Mouse (Mus musculus) lung, postnatal 25 days (tissue): ENCODE data around the gene Hsh2d.

ENCODE experiments used
- DNase-seq: peaks from one replicate; pipeline ENCODE4 v3.0.0; 2022; ENCODE audit warnings: low spot score

Hsh2d gene

GRCm38 (mm10) chr8:72187793-72188331 lies 1.6 kb upstream of the Hsh2d start:
- no peak for DNase-seq

GRCm38 (mm10) chr8:72190215-72190539 lies 739 bp downstream of the Hsh2d start:
- no peak for DNase-seq

GRCm38 (mm10) chr8:72192065-72192464 lies 2.6 kb downstream of the Hsh2d start:
- DNase-seq, result no peak

GRCm38 (mm10) chr8:72197997-72198396 lies 8.6 kb downstream of the Hsh2d start:
- no peak for DNase-seq

- DNase-seq, result no peak
These were observed 19.1 kb downstream of the Hsh2d start for GRCm38 (mm10) chr8:72208582-72208981.

GRCm38 (mm10) chr8:72210222-72210621 lies 20.8 kb downstream of the Hsh2d start:
- no peak for DNase-seq

GRCm38 (mm10) chr8:72210710-72211109 lies 21.3 kb downstream of the Hsh2d start:
- no peak for DNase-seq

GRCm38 (mm10) chr8:72211846-72212245 lies 22.4 kb downstream of the Hsh2d start:
- DNase-seq, result no peak

- DNase-seq, result no peak
These were observed 23.3 kb downstream of the Hsh2d start, which contains the start of gene Cib3 for GRCm38 (mm10) chr8:72212751-72213150. TSS of gene Cib3 (minus strand) at chr8:72212837.

- no peak for DNase-seq
These were observed 24.1 kb downstream of the Hsh2d start, which contains the start of gene Gm11034 for GRCm38 (mm10) chr8:72213536-72213935. TSS of gene Gm11034 (minus strand) at chr8:72213636.

GRCm38 (mm10) chr8:72215060-72215459 lies 25.6 kb downstream of the Hsh2d start:
- peak; percentile 49 for DNase-seq

GRCm38 (mm10) chr8:72215871-72216270 lies 26.4 kb downstream of the Hsh2d start:
- DNase-seq, result peak; percentile 67

GRCm38 (mm10) chr8:72218781-72219540 lies 29.5 kb downstream of the Hsh2d start:
- DNase-seq, result no peak

- peak; percentile 95 for DNase-seq
These were observed 30.3 kb downstream of the Hsh2d start, which contains the start of gene Fam32a for GRCm38 (mm10) chr8:72219541-72220363. TSS of gene Fam32a (plus strand) at chr8:72219730.

- no peak for DNase-seq
These were observed 31.3 kb downstream of the Hsh2d start for GRCm38 (mm10) chr8:72220758-72221157.

GRCm38 (mm10) chr8:72222656-72223055 lies 33.2 kb downstream of the Hsh2d start:
- DNase-seq, result no peak

GRCm38 (mm10) chr8:72239499-72240402 lies 50.3 kb downstream of the Hsh2d start, which contains the start of gene Ap1m1:
TSS of gene Ap1m1 (plus strand) at chr8:72240018.
- DNase-seq, result peak; percentile 99

- DNase-seq, result no peak
These were observed 50.9 kb downstream of the Hsh2d start for GRCm38 (mm10) chr8:72240403-72240763.

- no peak for DNase-seq
These were observed 51.5 kb downstream of the Hsh2d start for GRCm38 (mm10) chr8:72240951-72241350.

- DNase-seq, result no peak
These were observed 52.8 kb downstream of the Hsh2d start for GRCm38 (mm10) chr8:72242226-72242625.

GRCm38 (mm10) chr8:72244610-72245009 lies 55.2 kb downstream of the Hsh2d start:
- DNase-seq, result no peak
